Mouse (Mus musculus): Measurements from ENCODE around the gene Olfr1192-ps1. TPM values are rescaled to one million over a fixed set of nuclear protein-coding genes. Genes with fewer than 3 reads are reported as not detected.
"Not testable (repeated sequence)": the region's sequence is repeated elsewhere in the genome, so short reads cannot be mapped to it uniquely, and the experiment has no call there.

The Olfr1192-ps1 gene
- total RNA-seq (2021): not detected
- long read RNA-seq, experiment 1: 0 reads
- long read RNA-seq, experiment 2: 0 reads

DNA sequence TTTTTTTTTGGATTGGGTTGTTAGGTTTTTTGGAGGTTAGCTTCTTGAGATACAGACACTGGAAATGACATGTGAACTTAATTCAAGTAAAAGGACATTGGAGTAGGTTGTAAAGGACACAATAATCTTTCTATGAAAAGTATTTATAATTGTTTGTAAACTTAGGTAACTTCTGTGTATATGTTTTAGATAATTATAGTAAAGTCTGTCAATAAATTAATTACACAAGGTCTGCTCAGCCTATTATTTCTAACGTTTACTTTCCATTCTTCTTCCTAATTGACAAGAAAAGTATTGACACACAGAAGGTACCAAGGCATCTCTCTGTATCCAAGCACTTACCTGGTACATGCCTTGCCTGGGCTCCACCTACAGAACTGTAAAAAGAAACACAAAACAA, at the start of gene Olfr1192-ps1:
Gene Olfr1192-ps1 (plus strand): TSS at position 301 of the 400 bp plus-strand sequence.
- intact Hi-C loops (cut with DNase I): no loop called here

DNA sequence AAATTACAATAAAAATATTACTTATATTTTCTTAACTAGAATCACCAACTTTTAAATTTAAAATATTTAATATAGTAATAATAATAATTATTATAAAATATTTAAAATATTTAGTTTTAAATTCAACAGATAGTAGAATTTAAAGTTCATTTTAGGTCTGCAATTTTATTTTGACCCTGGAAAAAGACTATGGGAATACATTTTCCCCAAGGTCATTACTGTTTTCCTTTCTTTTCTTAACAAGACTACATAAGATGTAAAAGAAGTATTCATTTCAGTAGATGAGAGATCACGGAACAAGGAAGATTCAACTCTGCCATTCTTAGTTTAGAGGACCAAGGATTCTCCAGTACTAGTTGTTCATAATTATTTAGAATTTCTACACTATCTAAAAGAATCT, 8.1 kb upstream of the Olfr1192-ps1 start, which contains the start of gene Olfr1191-ps1:
Gene Olfr1191-ps1 (plus strand): TSS at position 301 of the 400 bp plus-strand sequence.
- DNase-seq; intact Hi-C loops (cut with DNase I): not testable (repeated sequence)

More for the DNA sequence above, at the start of gene Olfr1192-ps1:
- no peak for DNase-seq

DNA sequence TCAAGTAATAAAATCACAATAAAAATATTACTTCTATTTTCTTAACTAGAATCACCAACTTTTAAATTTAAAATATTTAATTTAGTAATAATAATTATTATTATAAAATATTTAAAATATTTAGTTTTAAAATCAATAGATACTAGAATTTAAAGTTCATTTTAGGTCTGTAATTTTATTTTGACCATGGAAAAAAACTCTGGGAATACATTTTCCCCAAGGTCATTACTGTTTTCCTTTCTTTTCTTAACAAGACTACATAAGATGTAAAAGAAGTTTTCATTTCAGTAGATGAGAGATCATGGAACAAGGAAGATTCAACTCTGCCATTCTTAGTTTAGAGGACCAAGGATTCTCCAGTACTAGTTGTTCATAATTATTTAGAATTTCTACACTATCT, 27.0 kb downstream of the Olfr1192-ps1 start, which contains the start of gene Olfr1193:
Gene Olfr1193 (plus strand): TSS at position 301 of the 400 bp plus-strand sequence.
- intact Hi-C loops (cut with DNase I); DNase-seq: not testable (repeated sequence)

DNA sequence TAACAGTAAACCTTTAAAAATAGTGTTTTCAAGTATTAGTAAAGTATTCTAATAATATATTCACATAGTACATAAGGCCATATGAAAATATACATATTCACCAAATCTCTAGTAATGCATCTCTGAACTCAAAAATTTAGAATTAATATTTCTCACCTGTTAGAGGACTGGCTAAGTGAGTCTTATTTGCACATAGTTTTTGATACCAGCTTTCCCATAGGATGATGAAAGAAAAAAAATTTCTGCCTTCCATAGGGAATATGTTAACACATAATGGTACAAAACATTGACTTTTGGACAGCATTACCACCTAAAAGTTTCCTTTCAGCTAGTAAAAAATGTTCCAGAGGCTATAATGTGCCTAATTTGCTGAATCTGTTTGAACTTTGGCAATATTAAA, 40.8 kb downstream of the Olfr1192-ps1 start, which contains the start of gene Olfr1195:
Gene Olfr1195 (minus strand): TSS at position 101 of the 400 bp plus-strand sequence.
- intact Hi-C loops (cut with DNase I): no loop called here

DNA sequence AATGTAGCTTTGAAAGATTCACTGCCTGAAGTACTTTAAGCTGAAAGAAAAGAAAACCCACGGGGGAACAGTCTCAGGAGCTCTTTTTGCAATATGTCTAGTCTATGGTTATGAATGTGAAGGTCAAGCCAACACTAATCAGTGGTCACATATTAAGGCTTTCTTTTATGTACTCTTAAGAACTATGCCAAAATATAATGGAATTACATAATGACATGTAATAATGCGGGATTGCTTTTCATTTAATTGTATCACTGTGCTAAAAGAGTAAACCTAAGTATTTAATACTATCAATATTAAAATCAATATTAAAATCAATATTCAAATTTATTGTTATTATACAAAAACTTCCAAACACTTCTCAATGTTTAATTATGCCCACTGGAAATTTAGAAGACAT, 56.2 kb downstream of the Olfr1192-ps1 start, which contains the start of gene Olfr1196:
Gene Olfr1196 (minus strand): TSS at position 101 of the 400 bp plus-strand sequence.
- intact Hi-C loops (cut with DNase I): no loop called here
- DNase-seq: no peak

More for the DNA sequence above, 40.8 kb downstream of the Olfr1192-ps1 start, which contains the start of gene Olfr1195:
- DNase-seq: no peak

Other genes with a start within 250 kb of the Olfr1192-ps1 start
- not detected for gene Olfr1179, start 242.1 kb upstream of the Olfr1192-ps1 start, total RNA-seq (2021)
- gene Olfr1180, start 229.4 kb upstream of the Olfr1192-ps1 start, total RNA-seq (2021): not detected
- gene Olfr1181, start 222.3 kb upstream of the Olfr1192-ps1 start, total RNA-seq (2021): not detected
- not detected for gene Gm13757, start 199.4 kb upstream of the Olfr1192-ps1 start, total RNA-seq (2021)
- gene Olfr1183, start 193.6 kb upstream of the Olfr1192-ps1 start, total RNA-seq (2021): not detected
- not detected for gene Olfr1184, start 164.9 kb upstream of the Olfr1192-ps1 start, total RNA-seq (2021)
- gene Olfr1185-ps1, start 155.2 kb upstream of the Olfr1192-ps1 start, total RNA-seq (2021): not detected
- not detected for gene Olfr1186, start 130.0 kb upstream of the Olfr1192-ps1 start, total RNA-seq (2021)
- gene Olfr1188, start 91.6 kb upstream of the Olfr1192-ps1 start, total RNA-seq (2021): not detected
- gene Olfr1189, start 62.1 kb upstream of the Olfr1192-ps1 start, total RNA-seq (2021): not detected
- gene Olfr1191-ps1, start 8.0 kb upstream of the Olfr1192-ps1 start, total RNA-seq (2021): not detected
- gene Olfr1193, start 27.1 kb downstream of the Olfr1192-ps1 start, total RNA-seq (2021): not detected
- gene Olfr1195, start 40.7 kb downstream of the Olfr1192-ps1 start, total RNA-seq (2021): not detected
- not detected for gene Olfr1196, start 56.1 kb downstream of the Olfr1192-ps1 start, total RNA-seq (2021)
- gene Olfr1197, start 83.9 kb downstream of the Olfr1192-ps1 start, total RNA-seq (2021): not detected
- not detected for gene Olfr1198, start 102.9 kb downstream of the Olfr1192-ps1 start, total RNA-seq (2021)
- not detected for gene Olfr1199, start 112.0 kb downstream of the Olfr1192-ps1 start, total RNA-seq (2021)
- not detected for gene Olfr1200, start 122.0 kb downstream of the Olfr1192-ps1 start, total RNA-seq (2021)
- gene Olfr1201, start 144.5 kb downstream of the Olfr1192-ps1 start, total RNA-seq (2021): not detected
- not detected for gene Olfr1202, start 166.0 kb downstream of the Olfr1192-ps1 start, total RNA-seq (2021)
- gene Olfr1205, start 181.2 kb downstream of the Olfr1192-ps1 start, total RNA-seq (2021): not detected
- gene Olfr1204, start 200.8 kb downstream of the Olfr1192-ps1 start, total RNA-seq (2021): not detected
- not detected for gene Olfr1206, start 214.7 kb downstream of the Olfr1192-ps1 start, total RNA-seq (2021)

Measured in heart, postnatal 14 days (tissue).